Mouse (Mus musculus): ENCODE data around the gene Tmem164. TPM values are rescaled to one million over a fixed set of nuclear protein-coding genes. Genes with fewer than 3 reads are reported as not detected.
A peak's percentile ranks its signal among the peaks of the same experiment; 100 is the strongest.

The Tmem164 gene
- polyA plus RNA-seq, 1 experiment from 2014 or later = 42.9 TPM

GRCm38 (mm10) chrX:142671141-142671540 is 10.1 kb upstream of the Tmem164 start:
- 81% methylated on average over 1 of the region's 1 CpGs for WGBS
- Histone ChIP-seq H3K9ac (replicated peaks; ENCODE audit: low read depth, low read length) (no peak overlapping the region), H3K4me1 (ENCODE audit: control insufficient read depth, insufficient read depth, low read length) (no peaks in the 10 kb centered on the region), H3K36me3 (ENCODE audit: control insufficient read depth, insufficient read depth, low read length) (no peaks in the 10 kb centered on the region), H3K9me3 (ENCODE audit: control insufficient read depth, low read depth, low read length) (no peaks in the 10 kb centered on the region), H3K27me3 (ENCODE audit: control insufficient read depth, insufficient read depth, low read length) (no peaks in the 10 kb centered on the region), H3K4me2 (replicated peaks; ENCODE audit: low read depth, low read length) (no peak overlapping the region), H3K27ac (ENCODE audit: low read length) (no peak overlapping the region), H3K4me3 (ENCODE audit: low read depth, low read length) (no peak overlapping the region)
- ATAC-seq (ENCODE audit: insufficient number of reproducible peaks, insufficient read depth, low FRiP score, low read depth) = no peak

DNA sequence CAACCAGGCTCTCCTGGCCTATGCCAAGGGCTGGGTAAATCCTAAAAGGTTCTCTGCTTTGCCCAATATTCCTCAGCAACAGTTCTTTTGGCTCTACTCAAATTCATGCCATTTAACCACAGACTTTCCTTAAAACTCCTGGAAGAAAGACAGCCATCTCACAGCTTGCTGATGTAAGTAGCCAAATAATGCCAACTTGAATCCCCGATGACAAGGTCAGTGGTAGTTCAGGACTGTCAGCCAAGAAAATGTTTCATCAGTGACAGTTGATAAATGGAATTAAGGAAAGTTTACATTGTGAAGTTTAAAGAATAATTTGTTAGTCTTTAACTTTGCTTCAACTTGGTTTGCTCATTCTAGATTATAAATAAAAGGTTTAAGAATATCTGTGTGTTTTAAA is 8.5 kb upstream of the Tmem164 start:
- Histone ChIP-seq H3K4me3 (ENCODE audit: low read depth, low read length) (no peak overlapping the region), H3K9me3 (ENCODE audit: control insufficient read depth, low read depth, low read length) (no peaks in the 10 kb centered on the region), H3K9ac (replicated peaks; ENCODE audit: low read depth, low read length) (no peak overlapping the region), H3K27me3 (ENCODE audit: control insufficient read depth, insufficient read depth, low read length) (no peaks in the 10 kb centered on the region), H3K4me1 (ENCODE audit: control insufficient read depth, insufficient read depth, low read length) (no peaks in the 10 kb centered on the region), H3K36me3 (ENCODE audit: control insufficient read depth, insufficient read depth, low read length) (no peaks in the 10 kb centered on the region), H3K27ac (ENCODE audit: low read length) (no peak overlapping the region), H3K4me2 (replicated peaks; ENCODE audit: low read depth, low read length) (no peak overlapping the region)
- ATAC-seq (ENCODE audit: insufficient number of reproducible peaks, insufficient read depth, low FRiP score, low read depth) = no peak
- 53% methylated on average over 1 of the region's 1 CpGs for WGBS

GRCm38 (mm10) chrX:142677193-142677592 is 4.0 kb upstream of the Tmem164 start:
- no peak overlapping the region for H3K4me2 ChIP-seq (replicated peaks; ENCODE audit: low read depth, low read length)
- no peak overlapping the region for H3K4me3 ChIP-seq (ENCODE audit: low read depth, low read length)
- H3K36me3 ChIP-seq (ENCODE audit: control insufficient read depth, insufficient read depth, low read length) = no peaks in the 10 kb centered on the region
- no peaks in the 10 kb centered on the region for H3K9me3 ChIP-seq (ENCODE audit: control insufficient read depth, low read depth, low read length)
- no peak overlapping the region for H3K9ac ChIP-seq (replicated peaks; ENCODE audit: low read depth, low read length)
- ATAC-seq (ENCODE audit: insufficient number of reproducible peaks, insufficient read depth, low FRiP score, low read depth) = no peak
- H3K27ac ChIP-seq (ENCODE audit: low read length) = no peak overlapping the region
- no peaks in the 10 kb centered on the region for H3K4me1 ChIP-seq (ENCODE audit: control insufficient read depth, insufficient read depth, low read length)
- H3K27me3 ChIP-seq (ENCODE audit: control insufficient read depth, insufficient read depth, low read length) = no peaks in the 10 kb centered on the region
- 46% methylated on average over 3 of the region's 3 CpGs for WGBS

DNA sequence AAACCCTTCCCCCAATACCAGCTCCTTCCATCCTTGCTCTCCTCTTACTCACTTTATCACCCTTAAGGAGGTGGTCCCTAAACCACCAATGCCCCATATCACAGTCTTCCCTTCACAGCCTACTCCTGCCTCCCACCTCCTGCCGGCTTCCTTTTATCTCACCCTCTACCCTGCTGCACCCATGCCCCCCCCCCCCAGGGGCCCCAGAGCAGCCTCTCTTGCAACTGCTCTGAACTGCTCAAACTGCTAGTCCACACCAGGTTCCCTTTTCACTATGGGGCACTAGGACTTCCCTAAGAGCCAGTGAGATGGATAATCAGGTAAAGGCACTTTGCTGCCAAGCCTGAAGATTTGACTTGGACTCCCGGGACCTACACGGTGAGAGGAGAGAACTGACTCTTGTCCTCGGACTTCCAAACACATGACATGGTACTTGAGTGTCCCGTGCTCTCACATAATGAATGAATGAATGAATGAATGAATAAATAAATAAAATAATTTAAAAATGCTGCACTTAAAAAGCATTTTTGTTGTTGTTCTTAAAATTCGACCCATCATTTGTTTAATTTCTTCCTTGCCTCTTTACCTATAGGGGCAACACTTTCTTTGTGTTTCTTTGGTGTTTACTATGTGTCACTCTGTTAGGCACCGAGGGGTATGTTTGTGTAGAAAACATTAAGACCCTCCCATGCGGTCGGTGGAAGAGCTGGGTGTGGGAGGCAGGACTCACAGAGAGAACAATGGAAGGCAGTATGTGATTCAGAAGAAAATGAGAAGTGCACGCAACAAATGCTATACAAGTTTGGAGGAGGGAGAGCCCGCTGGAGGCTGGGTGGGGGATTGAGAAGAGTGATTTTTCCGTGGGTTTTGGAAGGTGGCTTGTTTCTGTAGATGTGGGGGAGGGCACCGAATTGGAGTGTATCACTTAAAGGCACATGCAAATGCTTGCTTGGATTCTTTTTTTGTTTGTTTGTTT is 2.4 kb upstream of the Tmem164 start:
- no peak overlapping the region for H3K9ac ChIP-seq (replicated peaks; ENCODE audit: low read depth, low read length)
- H3K9me3 ChIP-seq (ENCODE audit: control insufficient read depth, low read depth, low read length) = no peaks in the 10 kb centered on the region
- no peak overlapping the region for H3K4me2 ChIP-seq (replicated peaks; ENCODE audit: low read depth, low read length)
- no peak overlapping the region for H3K4me3 ChIP-seq (ENCODE audit: low read depth, low read length)
- H3K4me1 ChIP-seq (ENCODE audit: control insufficient read depth, insufficient read depth, low read length) = 0 out of 2 replicates have a peak, but pooled peaks cover 3% of the 10 kb centered on the region
- H3K36me3 ChIP-seq (ENCODE audit: control insufficient read depth, insufficient read depth, low read length) = no peaks in the 10 kb centered on the region
- no peaks in the 10 kb centered on the region for H3K27me3 ChIP-seq (ENCODE audit: control insufficient read depth, insufficient read depth, low read length)
- H3K27ac ChIP-seq (ENCODE audit: low read length) = no peak overlapping the region
- ATAC-seq (ENCODE audit: insufficient number of reproducible peaks, insufficient read depth, low FRiP score, low read depth) = no peak
- WGBS = 54% methylated on average over 13 of the region's 13 CpGs

DNA sequence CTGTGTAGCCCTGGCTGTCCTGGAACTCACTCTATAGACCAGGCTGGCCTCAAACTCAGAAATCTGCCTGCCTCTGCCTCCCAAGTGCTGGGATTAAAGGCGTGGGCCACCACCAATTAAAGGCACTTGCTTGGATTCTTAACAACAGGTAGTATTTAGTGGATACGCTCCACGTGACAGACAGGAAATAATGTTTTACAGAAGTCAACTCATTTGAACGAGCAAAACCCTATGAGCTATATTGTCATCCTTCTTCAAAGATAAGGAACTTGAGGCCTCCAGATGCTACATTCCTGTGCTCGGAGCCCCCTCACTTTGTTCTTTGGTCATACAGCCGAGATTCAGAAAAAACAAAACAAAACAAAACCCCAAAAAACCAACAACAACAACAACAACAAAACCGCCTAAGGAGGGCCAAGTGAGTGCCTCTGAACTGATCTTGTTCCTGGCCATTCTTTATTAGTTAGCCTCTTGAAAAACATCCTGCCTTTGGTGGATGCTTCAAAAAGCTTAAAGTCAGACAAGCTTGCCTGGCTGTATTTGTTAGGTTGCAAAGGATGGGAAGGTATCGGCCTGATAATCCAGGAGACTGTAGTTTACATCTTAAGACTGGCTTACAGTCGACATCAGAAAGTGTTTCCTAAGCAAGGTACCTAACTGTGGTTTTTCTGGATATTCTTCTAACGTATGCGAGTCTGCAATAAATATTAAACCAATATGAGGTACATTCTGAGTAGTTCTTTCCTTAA is 1.5 kb upstream of the Tmem164 start:
- no peaks in the 10 kb centered on the region for H3K9me3 ChIP-seq (ENCODE audit: control insufficient read depth, low read depth, low read length)
- H3K9ac ChIP-seq (replicated peaks; ENCODE audit: low read depth, low read length) = no peak overlapping the region; the same call in 1 of the 2 replicates
- H3K27ac ChIP-seq (ENCODE audit: low read length) = peak overlapping the region; percentile 90
- H3K4me2 ChIP-seq (replicated peaks; ENCODE audit: low read depth, low read length) = peak overlapping the region; percentile 40
- H3K4me3 ChIP-seq (ENCODE audit: low read depth, low read length) = peak overlapping the region; percentile 23; the same call in 1 of the 2 replicates
- no peaks in the 10 kb centered on the region for H3K36me3 ChIP-seq (ENCODE audit: control insufficient read depth, insufficient read depth, low read length)
- H3K4me1 ChIP-seq (ENCODE audit: control insufficient read depth, insufficient read depth, low read length) = 0 out of 2 replicates have a peak, but pooled peaks cover 3% of the 10 kb centered on the region
- no peaks in the 10 kb centered on the region for H3K27me3 ChIP-seq (ENCODE audit: control insufficient read depth, insufficient read depth, low read length)
- no peak for ATAC-seq (ENCODE audit: insufficient number of reproducible peaks, insufficient read depth, low FRiP score, low read depth)
- WGBS = 38% methylated on average over 11 of the region's 11 CpGs

DNA sequence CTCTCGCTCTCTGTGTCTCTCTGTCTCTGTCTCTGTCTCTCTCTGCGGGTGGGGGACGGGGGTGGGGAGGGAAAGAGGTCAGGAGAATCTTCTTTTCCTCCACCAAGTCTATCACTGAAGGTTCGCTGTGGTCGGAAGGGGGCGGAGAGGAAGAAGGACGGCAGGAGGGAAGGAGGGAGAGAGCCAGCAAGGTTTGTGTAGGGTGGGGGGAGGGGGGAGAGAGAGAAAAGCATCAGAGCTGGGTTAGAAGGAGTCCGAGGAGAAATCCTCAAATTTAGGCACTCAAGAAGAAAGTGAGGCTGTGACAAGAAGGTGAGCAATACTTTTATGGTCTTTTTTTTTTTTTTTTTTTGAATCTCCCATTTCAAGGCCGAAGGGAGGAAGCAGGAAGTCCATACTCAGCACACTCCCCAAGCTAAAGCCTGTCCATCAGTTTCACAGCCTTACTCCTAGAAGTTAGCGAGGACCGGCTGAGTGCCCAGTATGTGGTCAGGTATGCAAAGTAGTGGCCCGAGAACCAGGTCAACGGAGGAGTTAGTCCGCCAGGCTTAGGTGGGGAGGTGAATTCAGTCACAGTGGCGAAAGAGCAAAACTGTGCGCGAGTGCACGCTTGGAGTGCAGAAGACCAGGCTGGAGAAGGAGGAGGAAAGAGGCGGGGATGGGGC is 683 bp upstream of the Tmem164 start:
- H3K36me3 ChIP-seq (ENCODE audit: control insufficient read depth, insufficient read depth, low read length) = no peaks in the 10 kb centered on the region
- H3K4me1 ChIP-seq (ENCODE audit: control insufficient read depth, insufficient read depth, low read length) = 0 out of 2 replicates have a peak, but pooled peaks cover 3% of the 10 kb centered on the region
- WGBS = 18% methylated on average over 18 of the region's 19 CpGs
- peak overlapping the region; percentile 90 for H3K27ac ChIP-seq (ENCODE audit: low read length)
- no peak overlapping the region; the same call in 1 of the 2 replicates for H3K9ac ChIP-seq (replicated peaks; ENCODE audit: low read depth, low read length)
- H3K27me3 ChIP-seq (ENCODE audit: control insufficient read depth, insufficient read depth, low read length) = no peaks in the 10 kb centered on the region
- peak overlapping the region; percentile 23 for H3K4me3 ChIP-seq (ENCODE audit: low read depth, low read length)
- H3K9me3 ChIP-seq (ENCODE audit: control insufficient read depth, low read depth, low read length) = no peaks in the 10 kb centered on the region
- peak overlapping the region; percentile 40 for H3K4me2 ChIP-seq (replicated peaks; ENCODE audit: low read depth, low read length)
- ATAC-seq (ENCODE audit: insufficient number of reproducible peaks, insufficient read depth, low FRiP score, low read depth) = peak; percentile 36; the same call in 1 of the 2 replicates

GRCm38 (mm10) chrX:142681616-142682141 is 473 bp downstream of the Tmem164 start:
- peak; percentile 87 for ATAC-seq (ENCODE audit: insufficient number of reproducible peaks, insufficient read depth, low FRiP score, low read depth)
- peak overlapping the region; percentile 50 for H3K9ac ChIP-seq (replicated peaks; ENCODE audit: low read depth, low read length)
- H3K27me3 ChIP-seq (ENCODE audit: control insufficient read depth, insufficient read depth, low read length) = no peaks in the 10 kb centered on the region
- H3K4me1 ChIP-seq (ENCODE audit: control insufficient read depth, insufficient read depth, low read length) = 0 out of 2 replicates have a peak, but pooled peaks cover 3% of the 10 kb centered on the region
- WGBS = 14% methylated on average over 13 of the region's 43 CpGs
- peak overlapping the region; percentile 79 for H3K4me2 ChIP-seq (replicated peaks; ENCODE audit: low read depth, low read length)
- H3K4me3 ChIP-seq (ENCODE audit: low read depth, low read length) = peak overlapping the region; percentile 53
- H3K9me3 ChIP-seq (ENCODE audit: control insufficient read depth, low read depth, low read length) = no peaks in the 10 kb centered on the region
- H3K36me3 ChIP-seq (ENCODE audit: control insufficient read depth, insufficient read depth, low read length) = no peaks in the 10 kb centered on the region
- peak overlapping the region; percentile 94 for H3K27ac ChIP-seq (ENCODE audit: low read length)
